Mouse (Mus musculus) heart, embryonic 10.5 days (tissue): ENCODE results near the gene Dynll2. TPM values are rescaled to one million over a fixed set of nuclear protein-coding genes. Genes with fewer than 3 reads are reported as not detected.
"Not testable (repeated sequence)": the region's sequence is repeated elsewhere in the genome, so short reads cannot be mapped to it uniquely, and the experiment has no call there.

ENCODE experiments used
- DNase-seq: peaks from one replicate; pipeline ENCODE4 v3.0.0-alpha.2; 2017; ENCODE audit warnings: low spot score
- H3K27ac ChIP-seq: fragments of 300-500 bp; sonication (generic); 2 replicates; pipeline ENCODE4 v1.5.1; 2016; ENCODE audit warnings: mild to moderate bottlenecking
- H3K27me3 ChIP-seq: fragments of 300-500 bp; sonication (generic); 2 replicates; pipeline ENCODE4 v1.6.1; 2016; ENCODE audit warnings: mild to moderate bottlenecking; ENCODE audit not compliant: poor library complexity, insufficient read depth, severe bottlenecking
- H3K36me3 ChIP-seq: fragments of 300-500 bp; sonication (generic); 2 replicates; pipeline ENCODE4 v1.6.1; 2016; ENCODE audit warnings: mild to moderate bottlenecking, moderate library complexity
- H3K4me1 ChIP-seq: fragments of 300-500 bp; sonication (generic); 2 replicates; pipeline ENCODE4 v1.6.1; 2016; ENCODE audit warnings: mild to moderate bottlenecking
- H3K4me3 ChIP-seq: fragments of 300-500 bp; sonication (generic); 2 replicates; pipeline ENCODE4 v1.5.1; 2016; ENCODE audit warnings: mild to moderate bottlenecking, moderate library complexity
- H3K9me3 ChIP-seq: fragments of 300-500 bp; sonication (generic); 2 replicates; pipeline ENCODE4 v1.6.1; 2016; ENCODE audit warnings: mild to moderate bottlenecking, moderate library complexity
- WGBS: fragments of 180-500 bp; shearing (Covaris S2); methylation state at CpG from one replicate; pipeline ENCODE4 v1.1.7; 2016; 5-methylcytosine and 5-hydroxymethylcytosine counted together
- polyA plus RNA-seq: library from polyadenylated mRNA; unstranded; fragments of >200 nt; fragmentation: Nextera tagmentation; extraction: Ambion mirVana; gene quantifications from 2 replicates; pipeline ENCODE4 v1.2.1, GENCODE M21; 2016

The Dynll2 gene
- polyA plus RNA-seq, 1 experiment from 2014 or later: 26.1 TPM

DNA sequence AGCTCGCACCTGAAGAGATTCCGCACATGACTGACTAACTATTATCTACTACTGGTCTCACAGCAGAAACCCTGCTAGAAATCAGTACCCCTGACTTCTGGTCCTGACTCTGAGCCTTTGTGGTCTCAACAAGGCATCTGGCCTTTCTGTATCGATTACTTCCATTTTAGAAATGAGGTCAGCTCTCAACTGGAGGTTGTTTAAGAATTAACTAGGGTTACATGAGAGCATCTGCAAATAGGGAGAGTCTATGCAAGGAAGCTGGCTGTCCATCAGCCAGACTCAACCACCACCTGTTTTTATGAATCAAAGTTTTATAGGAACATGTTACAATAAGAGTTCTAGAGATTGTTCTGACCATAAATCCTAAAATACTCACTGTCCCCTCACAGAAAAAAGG lies 2.8 kb downstream of the Dynll2 start:
- H3K4me3 ChIP-seq: peak overlapping the region; percentile 100; the same call in 1 of the 2 replicates
- DNase-seq: no peak
- H3K36me3 ChIP-seq: peaks cover 51% of the 10 kb centered on the region
- whole genome bisulfite sequencing: 89% methylated on average over 3 of the region's 3 CpGs
- H3K27ac ChIP-seq: no peak overlapping the region
- no peaks in the 10 kb centered on the region for H3K27me3 ChIP-seq
- peaks cover 31% of the 10 kb centered on the region for H3K4me1 ChIP-seq
- no peaks in the 10 kb centered on the region for H3K9me3 ChIP-seq

DNA sequence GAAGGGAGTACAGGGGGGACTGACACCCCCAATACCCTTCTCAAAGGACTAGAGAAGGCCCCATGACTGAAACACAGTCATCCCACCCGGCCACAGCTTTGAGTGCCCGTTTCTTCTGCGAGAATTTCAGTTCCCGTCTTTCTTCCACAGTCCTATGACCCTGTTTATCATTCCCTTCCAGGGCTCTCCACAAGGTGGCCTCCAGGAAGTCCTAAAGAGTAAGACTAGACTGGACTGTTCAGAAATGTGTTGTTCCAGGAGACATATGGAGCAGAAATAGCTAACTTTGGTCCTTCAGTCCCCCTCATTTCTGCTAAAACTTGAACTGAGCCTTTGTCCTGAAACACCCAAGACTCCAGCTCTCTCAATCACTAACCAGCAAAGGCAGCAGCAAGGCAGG lies 8.4 kb downstream of the Dynll2 start:
- H3K9me3 ChIP-seq: no peaks in the 10 kb centered on the region
- WGBS: 83% methylated on average over 4 of the region's 4 CpGs
- DNase-seq: no peak
- H3K27ac ChIP-seq: no peak overlapping the region
- peaks cover 68% of the 10 kb centered on the region for H3K36me3 ChIP-seq
- H3K27me3 ChIP-seq: no peaks in the 10 kb centered on the region
- H3K4me3 ChIP-seq: no peak overlapping the region
- H3K4me1 ChIP-seq: peaks cover 8% of the 10 kb centered on the region

DNA sequence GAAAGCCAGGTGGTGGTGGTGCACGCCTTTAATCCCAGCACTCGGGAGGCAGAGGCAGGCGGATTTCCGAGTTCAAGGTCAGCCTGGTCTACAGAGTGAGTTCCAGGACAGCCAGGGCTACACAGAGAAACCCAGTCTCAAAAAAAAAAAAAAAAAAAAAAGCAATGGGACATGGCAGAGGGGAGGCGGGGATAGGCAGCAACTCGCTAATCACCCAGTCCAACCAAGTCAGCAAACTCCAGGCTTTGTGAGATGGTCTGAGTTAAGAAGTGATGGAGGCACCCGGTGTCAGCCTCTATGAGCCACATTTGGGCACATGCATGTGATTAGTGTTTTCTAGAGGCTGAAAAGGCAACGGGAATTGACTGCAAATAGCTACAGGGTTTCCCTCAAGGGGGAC lies 10.3 kb downstream of the Dynll2 start:
- 82% methylated on average over 8 of the region's 8 CpGs for WGBS
- H3K9me3 ChIP-seq, H3K4me3 ChIP-seq, H3K27me3 ChIP-seq, H3K4me1 ChIP-seq, H3K27ac ChIP-seq, DNase-seq: not testable (repeated sequence)
- H3K36me3 ChIP-seq: peaks cover 50% of the 10 kb centered on the region

DNA sequence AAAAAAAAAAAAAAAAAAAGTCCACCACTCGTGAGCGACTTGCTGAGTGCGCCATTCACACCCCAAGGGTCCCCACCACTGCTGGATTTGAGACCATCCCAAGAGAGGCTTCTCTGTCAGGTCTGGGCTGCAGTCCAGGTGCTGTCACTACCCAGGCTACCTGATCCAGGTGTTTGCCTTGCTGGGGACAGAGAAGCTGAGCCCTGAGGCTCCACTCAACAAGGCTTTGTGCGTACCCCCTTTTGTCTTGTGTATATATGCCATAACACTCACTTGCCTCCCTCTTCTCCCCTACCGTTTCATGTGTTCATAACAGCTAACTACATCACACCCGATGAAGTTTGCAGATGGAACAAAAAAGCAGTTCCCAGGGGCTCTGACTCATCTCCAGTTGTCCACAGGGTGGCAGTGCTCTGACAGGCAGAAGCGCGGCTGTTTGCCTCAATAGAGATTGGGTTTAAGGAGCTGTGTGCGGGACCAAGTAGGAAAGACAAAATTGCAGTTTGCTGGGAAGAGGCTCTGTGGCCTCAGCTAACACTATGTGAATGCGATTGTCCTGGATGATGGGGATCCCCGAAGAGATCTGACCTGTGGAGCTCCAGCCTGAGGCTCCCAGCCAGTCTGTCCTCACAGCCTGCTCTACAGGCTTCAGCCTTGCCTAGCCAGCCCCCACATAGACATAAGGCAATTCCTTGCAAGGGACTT lies 12.7 kb downstream of the Dynll2 start:
- Histone ChIP-seq H3K27ac (no peak overlapping the region), H3K4me3 (no peak overlapping the region), H3K27me3 (no peaks in the 10 kb centered on the region), H3K9me3 (no peaks in the 10 kb centered on the region), H3K36me3 (peaks cover 26% of the 10 kb centered on the region), H3K4me1 (peaks cover 8% of the 10 kb centered on the region)
- DNase-seq: peak; percentile 81
- WGBS: 20% methylated on average over 11 of the region's 11 CpGs

DNA sequence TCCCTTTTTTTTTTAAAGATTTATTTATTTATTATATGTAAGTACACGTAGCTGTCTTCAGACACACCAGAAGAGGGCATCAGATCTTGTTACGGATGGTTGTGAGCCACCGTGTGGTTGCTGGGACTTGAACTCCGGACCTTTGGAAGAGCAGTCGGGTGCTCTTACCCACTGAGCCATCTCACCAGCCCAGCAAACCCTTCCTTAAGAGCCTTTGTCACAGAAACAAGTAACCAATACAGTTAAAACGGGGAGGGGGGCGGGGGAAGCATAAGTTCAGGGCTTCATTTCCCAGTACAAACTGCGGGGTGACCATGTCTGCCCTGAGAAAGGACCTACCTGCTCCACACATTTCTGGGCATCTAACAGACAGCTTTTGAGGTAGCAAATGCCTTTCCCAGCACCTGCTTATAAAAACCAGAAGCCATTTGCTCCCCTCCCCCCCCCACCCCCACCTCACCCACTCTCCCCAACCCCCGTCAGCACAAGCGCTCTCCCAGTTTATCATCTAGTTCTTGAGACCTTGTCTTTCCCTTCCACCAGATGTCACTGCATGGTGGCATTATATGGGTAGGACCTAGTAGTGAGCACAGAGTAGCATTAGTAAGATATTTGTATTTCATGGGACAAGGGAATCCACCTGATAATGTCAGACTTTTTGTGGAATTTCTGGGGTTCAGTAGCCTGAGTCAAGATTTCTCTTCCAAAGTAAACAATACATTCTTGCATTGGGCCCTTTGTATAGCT lies 13.6 kb downstream of the Dynll2 start:
- no peak overlapping the region for H3K27ac ChIP-seq
- H3K36me3 ChIP-seq: peaks cover 17% of the 10 kb centered on the region
- DNase-seq: no peak
- H3K4me1 ChIP-seq: peaks cover 8% of the 10 kb centered on the region
- H3K9me3 ChIP-seq: no peaks in the 10 kb centered on the region
- 52% methylated on average over 10 of the region's 10 CpGs for WGBS
- no peak overlapping the region; the same call in 1 of the 2 replicates for H3K4me3 ChIP-seq
- H3K27me3 ChIP-seq: no peaks in the 10 kb centered on the region

DNA sequence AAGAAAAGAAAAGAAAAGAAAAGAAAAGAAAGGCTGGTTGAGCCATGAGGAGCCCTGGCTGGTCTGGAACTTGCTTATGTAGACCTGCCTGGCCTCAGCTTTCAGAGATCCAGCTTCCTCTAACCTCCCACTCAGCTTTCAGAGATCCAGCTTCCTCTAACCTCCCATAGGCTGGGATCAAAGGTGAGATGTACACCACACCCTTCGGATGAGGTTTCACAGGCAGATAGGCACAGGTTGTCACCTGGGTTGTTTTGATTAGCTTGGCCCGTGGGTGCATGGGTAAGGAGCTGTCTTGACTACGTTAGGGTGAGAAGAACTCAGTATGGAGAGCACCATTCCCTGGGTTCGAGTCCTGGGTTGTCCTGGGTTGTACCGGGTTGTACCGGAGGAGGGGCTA lies 14.5 kb downstream of the Dynll2 start:
- Histone ChIP-seq H3K4me1 (peaks cover 8% of the 10 kb centered on the region), H3K9me3 (no peaks in the 10 kb centered on the region), H3K27me3 (no peaks in the 10 kb centered on the region), H3K4me3 (no peak overlapping the region), H3K27ac (no peak overlapping the region), H3K36me3 (peaks cover 8% of the 10 kb centered on the region)
- DNase-seq: no peak
- WGBS: 78% methylated on average over 6 of the region's 6 CpGs

DNA sequence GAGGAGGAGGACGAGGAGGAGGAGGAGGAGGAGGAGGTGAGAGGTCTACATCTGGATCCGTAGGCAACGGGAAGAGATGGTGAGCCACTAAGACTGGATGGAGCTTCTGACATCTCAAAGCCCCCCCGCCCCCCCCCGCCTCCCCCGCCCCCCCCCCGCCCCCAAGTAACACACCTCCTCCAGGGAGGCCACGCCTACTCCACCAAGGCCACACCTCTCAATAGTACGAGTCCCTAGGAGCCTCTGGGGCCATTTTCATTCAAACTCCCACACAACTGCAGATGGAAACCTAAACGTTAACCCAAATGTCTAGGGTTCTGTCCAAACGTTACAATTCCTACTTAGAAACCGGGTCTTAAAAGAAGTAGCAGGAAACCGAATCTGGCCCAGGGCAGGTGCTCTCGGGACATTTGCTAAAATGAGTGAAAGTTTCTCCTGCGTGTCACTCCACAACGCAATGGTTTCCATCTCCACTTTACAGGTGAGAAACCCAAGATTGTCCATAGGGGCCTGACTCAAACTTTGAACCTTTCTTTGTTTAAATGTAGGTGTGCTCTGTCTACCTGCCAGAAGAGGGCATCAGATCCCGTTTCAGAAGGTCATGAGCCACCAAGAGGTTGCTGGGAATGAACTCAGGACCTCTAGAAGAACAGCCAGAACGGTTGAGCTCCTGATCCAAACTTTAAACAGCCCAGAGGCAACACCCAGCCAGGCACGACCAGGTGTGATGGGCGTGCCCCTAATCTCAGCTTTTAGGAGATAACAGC lies 18.8 kb downstream of the Dynll2 start:
- Histone ChIP-seq H3K9me3 (no peaks in the 10 kb centered on the region), H3K4me3 (peak overlapping the region; percentile 46), H3K27ac (no peak overlapping the region), H3K4me1 (peaks cover 9% of the 10 kb centered on the region), H3K36me3 (no peaks in the 10 kb centered on the region), H3K27me3 (no peaks in the 10 kb centered on the region)
- no peak for DNase-seq
- 18% methylated on average over 18 of the region's 20 CpGs for WGBS

DNA sequence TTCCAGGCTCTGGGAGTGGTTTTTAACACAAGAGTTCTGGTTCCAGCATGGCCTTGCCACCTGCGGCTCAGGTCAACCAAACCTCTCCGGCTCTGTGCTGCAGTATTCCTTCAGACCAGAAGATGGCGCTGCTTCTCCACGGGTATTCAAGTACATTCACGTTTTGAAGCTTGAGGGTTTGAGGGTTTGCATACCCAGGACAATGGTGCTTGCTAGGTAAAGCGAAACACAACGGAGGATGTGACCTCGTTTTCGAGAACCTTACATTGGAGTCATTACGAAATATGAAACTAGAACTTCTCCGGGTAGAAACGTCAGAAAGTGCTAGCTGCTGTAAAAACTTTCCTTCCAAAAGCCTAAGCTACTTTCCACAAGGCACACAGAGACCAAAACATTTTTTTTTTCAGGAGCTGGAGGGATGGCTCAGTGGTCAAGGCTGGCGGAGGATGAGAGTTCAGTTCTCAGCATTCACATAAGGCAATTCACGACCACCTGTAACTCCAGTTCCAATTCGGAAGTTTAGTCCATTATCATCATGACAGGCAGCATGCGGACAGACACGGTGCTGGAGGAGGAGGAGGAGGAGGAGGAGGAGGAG lies 19.5 kb downstream of the Dynll2 start:
- WGBS: 5% methylated on average over 17 of the region's 17 CpGs
- peak; percentile 92 for DNase-seq
- Histone ChIP-seq H3K9me3 (no peaks in the 10 kb centered on the region), H3K27ac (no peak overlapping the region), H3K27me3 (no peaks in the 10 kb centered on the region), H3K4me1 (peaks cover 9% of the 10 kb centered on the region), H3K4me3 (peak overlapping the region; percentile 46), H3K36me3 (no peaks in the 10 kb centered on the region)

DNA sequence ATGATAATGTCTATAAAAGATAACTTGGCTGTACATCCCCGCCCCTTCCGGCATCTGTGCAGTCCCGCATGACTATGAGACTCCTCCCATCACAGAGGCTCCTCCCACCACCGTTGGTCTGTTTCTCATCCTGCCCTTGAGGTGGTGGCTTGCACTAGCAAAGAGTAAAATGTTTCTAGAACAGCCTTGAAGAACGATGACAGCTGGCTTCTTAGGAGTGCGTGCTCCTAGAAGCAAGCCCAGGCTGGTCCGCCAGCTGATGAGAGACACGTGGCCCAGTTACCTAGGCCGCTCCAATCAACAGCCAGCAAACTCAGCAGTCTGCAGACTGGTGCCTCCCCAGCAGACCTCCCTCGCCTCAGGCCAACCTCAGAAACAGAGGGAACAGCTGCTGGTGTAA lies 21.1 kb downstream of the Dynll2 start:
- DNase-seq: no peak
- Histone ChIP-seq H3K36me3 (no peaks in the 10 kb centered on the region), H3K27ac (no peak overlapping the region), H3K27me3 (no peaks in the 10 kb centered on the region), H3K9me3 (no peaks in the 10 kb centered on the region), H3K4me3 (no peak overlapping the region), H3K4me1 (peaks cover 9% of the 10 kb centered on the region)
- WGBS: 24% methylated on average over 10 of the region's 10 CpGs

DNA sequence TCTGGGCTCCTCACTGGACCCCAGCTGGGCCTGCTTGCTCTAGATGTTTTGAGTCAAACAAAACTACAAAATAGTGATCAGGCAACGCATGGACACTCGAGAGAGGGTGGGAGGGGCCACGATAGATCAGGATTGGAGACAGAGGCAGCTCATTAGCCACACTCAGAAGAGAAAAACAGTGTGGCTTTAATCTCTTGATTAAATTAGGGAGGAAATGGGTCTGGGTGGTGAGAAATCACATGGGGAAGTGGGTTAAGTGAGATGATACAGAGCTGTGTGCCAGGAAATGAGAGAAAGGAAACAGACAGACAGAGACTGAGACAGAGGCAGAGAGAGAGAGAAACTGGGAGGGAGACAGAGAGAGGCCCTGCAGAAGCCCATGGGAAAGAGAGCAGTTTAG lies 22.0 kb downstream of the Dynll2 start:
- no peaks in the 10 kb centered on the region for H3K36me3 ChIP-seq
- DNase-seq: no peak
- peaks cover 9% of the 10 kb centered on the region for H3K4me1 ChIP-seq
- H3K4me3 ChIP-seq: no peak overlapping the region
- H3K27ac ChIP-seq: no peak overlapping the region
- WGBS: 36% methylated on average over 3 of the region's 3 CpGs
- H3K9me3 ChIP-seq: no peaks in the 10 kb centered on the region
- H3K27me3 ChIP-seq: no peaks in the 10 kb centered on the region

DNA sequence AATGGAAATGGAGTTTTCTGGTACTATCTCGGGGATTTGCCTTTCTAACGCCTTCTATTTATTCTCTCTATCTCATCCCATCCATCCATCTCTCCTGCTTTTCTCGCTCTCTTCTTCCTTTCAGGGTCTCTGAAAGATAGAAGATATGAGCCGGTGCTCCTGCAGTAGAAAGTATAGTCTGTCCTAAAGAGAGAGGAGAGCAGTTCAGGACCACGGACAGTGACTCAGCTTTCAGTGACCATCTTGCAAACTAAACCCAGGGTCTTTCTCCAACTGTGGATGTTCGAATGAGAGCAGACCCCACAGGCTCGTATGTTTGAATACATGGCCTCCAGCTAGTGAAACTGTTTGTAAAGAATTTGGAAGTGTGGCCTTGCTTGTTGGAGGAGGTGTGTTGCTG lies 30.3 kb downstream of the Dynll2 start:
- H3K27ac ChIP-seq: no peak overlapping the region
- no peak for DNase-seq
- no peaks in the 10 kb centered on the region for H3K9me3 ChIP-seq
- no peaks in the 10 kb centered on the region for H3K27me3 ChIP-seq
- 35% methylated on average over 7 of the region's 7 CpGs for WGBS
- no peaks in the 10 kb centered on the region for H3K4me1 ChIP-seq
- H3K4me3 ChIP-seq: no peak overlapping the region
- H3K36me3 ChIP-seq: no peaks in the 10 kb centered on the region

DNA sequence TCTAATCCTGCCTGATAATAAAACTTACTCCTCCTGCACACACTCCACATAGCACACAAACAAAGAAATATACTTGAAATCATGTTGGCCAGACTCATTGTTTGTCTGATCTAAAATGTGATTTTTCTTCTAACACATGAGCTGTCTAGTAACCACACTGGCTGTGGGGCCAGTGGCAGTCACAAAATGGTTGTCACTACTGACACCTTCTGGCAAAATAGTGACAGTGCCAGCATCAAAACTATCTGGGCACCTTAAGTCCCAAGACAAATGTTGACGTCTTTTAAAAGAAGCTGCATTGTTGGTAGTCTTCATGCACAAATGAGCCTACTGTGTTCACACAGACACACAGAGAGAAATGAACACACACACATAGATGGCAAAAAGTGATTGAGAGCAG lies 32.2 kb downstream of the Dynll2 start:
- no peaks in the 10 kb centered on the region for H3K36me3 ChIP-seq
- H3K27me3 ChIP-seq: no peaks in the 10 kb centered on the region
- no peak for DNase-seq
- H3K27ac ChIP-seq: no peak overlapping the region
- no peaks in the 10 kb centered on the region for H3K9me3 ChIP-seq
- 16% methylated on average over 1 of the region's 1 CpGs for WGBS
- no peak overlapping the region for H3K4me3 ChIP-seq
- H3K4me1 ChIP-seq: no peaks in the 10 kb centered on the region

DNA sequence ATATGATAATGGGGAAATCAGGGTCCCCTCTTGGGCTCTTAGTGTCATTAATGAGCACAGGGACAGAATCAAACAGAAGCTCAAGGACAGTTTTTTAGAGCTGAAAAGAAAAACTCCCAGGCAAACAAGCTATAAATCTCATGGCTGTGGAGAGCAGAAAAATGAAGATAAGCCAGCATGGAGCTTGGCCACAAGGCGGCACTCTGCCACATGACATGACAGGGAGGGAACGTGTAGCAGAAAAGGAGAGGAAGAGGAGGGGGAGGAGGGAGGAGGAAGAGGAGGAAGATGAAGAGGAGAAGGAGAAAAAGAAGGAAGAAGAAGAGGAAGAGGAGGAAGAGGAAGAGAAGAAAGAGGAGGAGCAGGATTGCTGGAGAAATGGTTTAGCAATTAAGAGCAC lies 37.3 kb downstream of the Dynll2 start:
- Histone ChIP-seq H3K27ac (no peak overlapping the region), H3K27me3 (0 out of 2 replicates have a peak, but pooled peaks cover 4% of the 10 kb centered on the region), H3K4me1 (no peaks in the 10 kb centered on the region), H3K4me3 (no peak overlapping the region), H3K9me3 (no peaks in the 10 kb centered on the region), H3K36me3 (no peaks in the 10 kb centered on the region)
- 0% methylated on average over 2 of the region's 2 CpGs for WGBS
- no peak for DNase-seq
